ENCODE assay signal across 8 mouse cellular contexts in genomic region chr7:19459144-19459870, GRCm38 (mm10). TPM values are rescaled to one million over a fixed set of nuclear protein-coding genes. Genes with fewer than 3 reads are reported as not detected.
DNase-seq lines count a peak whose midpoint lies in the region; ATAC-seq lines count a peak whose summit lies in the region.

No protein-coding gene starts in this region.

- ATAC-seq in CD4-positive, CD25-positive, alpha-beta regulatory T cell, adult 4 months, result no peak
- no peak for ATAC-seq in neural tube, embryonic 11.5 days (ENCODE audit: insufficient read depth, low FRiP score, low TSS enrichment)
- no peak for ATAC-seq in limb, embryonic 11.5 days (ENCODE audit: insufficient number of reproducible peaks, low FRiP score, low TSS enrichment, low read depth)
- no peak for ATAC-seq in stomach, embryonic 14.5 days (ENCODE audit: insufficient number of reproducible peaks, insufficient read depth, low FRiP score, low read depth)

- H3K4me3 ChIP-seq in neural tube, embryonic 11.5 days (ENCODE audit: low read depth, low read length), result peak overlapping the region; percentile 99
- H3K4me3 ChIP-seq in limb, embryonic 11.5 days (ENCODE audit: low read depth, low read length), result peak overlapping the region; percentile 96
- peak overlapping the region; percentile 92 for H3K4me3 ChIP-seq in stomach, embryonic 14.5 days (ENCODE audit: low read depth, low read length)

- H3K27me3 ChIP-seq in neural tube, embryonic 11.5 days (ENCODE audit: control insufficient read depth, insufficient read depth, low read length), result no peaks in the 10 kb centered on the region; the same call in 1 of the 2 replicates
- no peaks in the 10 kb centered on the region for H3K27me3 ChIP-seq in limb, embryonic 11.5 days (ENCODE audit: control insufficient read depth, insufficient read depth, low read length)
- no peaks in the 10 kb centered on the region for H3K27me3 ChIP-seq in stomach, embryonic 14.5 days (ENCODE audit: control insufficient read depth, insufficient read depth, low read length)

- H3K27ac ChIP-seq in neural tube, embryonic 11.5 days (ENCODE audit: low read depth, low read length), result peak overlapping the region; percentile 42
- no peak overlapping the region; the same call in 1 of the 2 replicates for H3K27ac ChIP-seq in limb, embryonic 11.5 days (replicated peaks; ENCODE audit: low read depth, low read length)
- H3K27ac ChIP-seq in stomach, embryonic 14.5 days (ENCODE audit: low read length), result peak overlapping the region; percentile 12; the same call in 1 of the 2 replicates

- H3K36me3 ChIP-seq in neural tube, embryonic 11.5 days (ENCODE audit: control insufficient read depth, insufficient read depth, low read length), result peaks cover 2% of the 10 kb centered on the region; the same call in 1 of the 2 replicates
- H3K36me3 ChIP-seq in limb, embryonic 11.5 days (ENCODE audit: control insufficient read depth, insufficient read depth, low read length), result peaks cover 2% of the 10 kb centered on the region; the same call in 1 of the 2 replicates
- no peaks in the 10 kb centered on the region; the same call in none of the 2 replicates for H3K36me3 ChIP-seq in stomach, embryonic 14.5 days (ENCODE audit: control insufficient read depth, insufficient read depth, low read length)

- peak; percentile 14 for DNase-seq in CD4-positive, CD25-positive, alpha-beta regulatory T cell, adult 2 months (ENCODE audit: low read depth, low spot score)
- no peak for DNase-seq in neural tube, embryonic 11.5 days (ENCODE audit: low spot score)
- DNase-seq in neural tube, embryonic 10.5 days (ENCODE audit: extremely low spot score, low spot score), result no peak
- no peak for DNase-seq in limb, embryonic 11.5 days (ENCODE audit: low spot score)
- DNase-seq in layer of hippocampus, postnatal 36 days, result no peak
- DNase-seq in urinary bladder, adult 2 months (ENCODE audit: low spot score), result no peak

- WGBS in neural tube, embryonic 11.5 days, result 33% methylated on average over 6 of the region's 6 CpGs
- WGBS in limb, embryonic 11.5 days, result 20% methylated on average over 6 of the region's 6 CpGs
- 12% methylated on average over 6 of the region's 6 CpGs for WGBS in stomach, embryonic 14.5 days

- H3K4me2 ChIP-seq in neural tube, embryonic 11.5 days (ENCODE audit: low read depth), result peak overlapping the region; percentile 96
- H3K4me2 ChIP-seq in limb, embryonic 11.5 days (ENCODE audit: low read depth, severe bottlenecking), result peak overlapping the region; percentile 97
- H3K4me2 ChIP-seq in stomach, embryonic 14.5 days (replicated peaks; ENCODE audit: low read depth, low read length), result peak overlapping the region; percentile 97

- peak overlapping the region; percentile 54 for H3K9ac ChIP-seq in neural tube, embryonic 11.5 days (ENCODE audit: low read length)
- H3K9ac ChIP-seq in limb, embryonic 11.5 days (ENCODE audit: low read length), result peak overlapping the region; percentile 82
- H3K9ac ChIP-seq in stomach, embryonic 14.5 days (replicated peaks; ENCODE audit: low read depth, low read length), result peak overlapping the region; percentile 19; the same call in 1 of the 2 replicates

- H3K4me1 ChIP-seq in neural tube, embryonic 11.5 days (ENCODE audit: control insufficient read depth, insufficient read depth, low read length), result peaks cover 7% of the 10 kb centered on the region; the same call in 1 of the 2 replicates
- peaks cover 17% of the 10 kb centered on the region for H3K4me1 ChIP-seq in limb, embryonic 11.5 days (ENCODE audit: control insufficient read depth, insufficient read depth, low read length)
- H3K4me1 ChIP-seq in stomach, embryonic 14.5 days (ENCODE audit: control insufficient read depth, insufficient read depth, low read length), result peaks cover 11% of the 10 kb centered on the region

- no peaks in the 10 kb centered on the region for H3K9me3 ChIP-seq in neural tube, embryonic 11.5 days (ENCODE audit: control insufficient read depth, low read length)
- H3K9me3 ChIP-seq in limb, embryonic 11.5 days (ENCODE audit: control insufficient read depth, low read length), result no peaks in the 10 kb centered on the region
- H3K9me3 ChIP-seq in stomach, embryonic 14.5 days (ENCODE audit: control insufficient read depth, low read depth, low read length), result no peaks in the 10 kb centered on the region

RNA-seq across cellular contexts. Expression of gene Mark4, which starts 0.7 kb away (rescaled TPM):
- polyA plus RNA-seq in CD4-positive, CD25-positive, alpha-beta regulatory T cell, adult 4 months (2017; shearing (Covaris generic)), result 1 to 10 TPM in 1 of 2 experiments, under 1 TPM in 1; 0.91 to 1.3 TPM
- polyA plus RNA-seq in neural tube, embryonic 11.5 days (2014; fragmentation: Nextera tagmentation; extraction: Ambion mirVana), result 14.1 and 16.4 TPM in 2 replicates
- 10.0 and 10.8 TPM in 2 replicates for polyA plus RNA-seq in limb, embryonic 11.5 days (2014; fragmentation: Nextera tagmentation; extraction: Ambion mirVana)
- 8.6 and 9.7 TPM in 2 replicates for polyA plus RNA-seq in stomach, embryonic 14.5 days (2014; fragmentation: Nextera tagmentation; extraction: Ambion mirVana)
- 100 to 1,000 TPM in 1 of 2 experiments, 10 to 100 TPM in 1; 90.6 to 102 TPM for total RNA-seq in layer of hippocampus, postnatal 36 days (2021)
- polyA plus RNA-seq in urinary bladder, adult 2 months (2012; rRNA removed), result 13.3 and 19.4 TPM in 2 replicates

RNA-seq across cellular contexts. Expression of gene Exoc3l2, which starts 3.8 kb away (rescaled TPM):
- not detected for polyA plus RNA-seq in CD4-positive, CD25-positive, alpha-beta regulatory T cell, adult 4 months (2017; shearing (Covaris generic))
- 1.2 and 1.6 TPM in 2 replicates for polyA plus RNA-seq in neural tube, embryonic 11.5 days (2014; fragmentation: Nextera tagmentation; extraction: Ambion mirVana)
- polyA plus RNA-seq in limb, embryonic 11.5 days (2014; fragmentation: Nextera tagmentation; extraction: Ambion mirVana), result 1.8 and 2.2 TPM in 2 replicates
- 0.55 and 1.2 TPM in 2 replicates for polyA plus RNA-seq in stomach, embryonic 14.5 days (2014; fragmentation: Nextera tagmentation; extraction: Ambion mirVana)
- total RNA-seq in layer of hippocampus, postnatal 36 days (2021), result under 1 TPM; 0.18 to 0.20 TPM
- 8.4 and 10.2 TPM in 2 replicates for polyA plus RNA-seq in urinary bladder, adult 2 months (2012; rRNA removed)

RNA-seq across cellular contexts. Expression of gene Bloc1s3, which starts 48.9 kb away (rescaled TPM):
- under 1 TPM; 0.37 to 0.86 TPM for polyA plus RNA-seq in CD4-positive, CD25-positive, alpha-beta regulatory T cell, adult 4 months (2017; shearing (Covaris generic))
- polyA plus RNA-seq in neural tube, embryonic 11.5 days (2014; fragmentation: Nextera tagmentation; extraction: Ambion mirVana), result 2.0 and 2.7 TPM in 2 replicates
- 2.3 and 2.7 TPM in 2 replicates for polyA plus RNA-seq in limb, embryonic 11.5 days (2014; fragmentation: Nextera tagmentation; extraction: Ambion mirVana)
- polyA plus RNA-seq in stomach, embryonic 14.5 days (2014; fragmentation: Nextera tagmentation; extraction: Ambion mirVana), result 0.74 and 1.3 TPM in 2 replicates
- 1 to 10 TPM; 6.8 to 6.9 TPM for total RNA-seq in layer of hippocampus, postnatal 36 days (2021)
- 6.6 and 7.4 TPM in 2 replicates for polyA plus RNA-seq in urinary bladder, adult 2 months (2012; rRNA removed)

RNA-seq across cellular contexts. Expression of gene Trappc6a, which starts 48.9 kb away (rescaled TPM):
- polyA plus RNA-seq in CD4-positive, CD25-positive, alpha-beta regulatory T cell, adult 4 months (2017; shearing (Covaris generic)), result 10 to 100 TPM; 45.8 to 50.7 TPM
- polyA plus RNA-seq in neural tube, embryonic 11.5 days (2014; fragmentation: Nextera tagmentation; extraction: Ambion mirVana), result 49.3 and 54.0 TPM in 2 replicates
- 73.3 and 82.3 TPM in 2 replicates for polyA plus RNA-seq in limb, embryonic 11.5 days (2014; fragmentation: Nextera tagmentation; extraction: Ambion mirVana)
- 83.4 and 89.0 TPM in 2 replicates for polyA plus RNA-seq in stomach, embryonic 14.5 days (2014; fragmentation: Nextera tagmentation; extraction: Ambion mirVana)
- total RNA-seq in layer of hippocampus, postnatal 36 days (2021), result 10 to 100 TPM; 19.8 to 21.5 TPM
- 58.7 and 77.3 TPM in 2 replicates for polyA plus RNA-seq in urinary bladder, adult 2 months (2012; rRNA removed)

RNA-seq across cellular contexts. Expression of gene Ckm, which starts 54.7 kb away (rescaled TPM):
- not detected for polyA plus RNA-seq in CD4-positive, CD25-positive, alpha-beta regulatory T cell, adult 4 months (2017; shearing (Covaris generic))
- 0.41 and 0.69 TPM in 2 replicates for polyA plus RNA-seq in neural tube, embryonic 11.5 days (2014; fragmentation: Nextera tagmentation; extraction: Ambion mirVana)
- 3.8 and 5.2 TPM in 2 replicates for polyA plus RNA-seq in limb, embryonic 11.5 days (2014; fragmentation: Nextera tagmentation; extraction: Ambion mirVana)
- polyA plus RNA-seq in stomach, embryonic 14.5 days (2014; fragmentation: Nextera tagmentation; extraction: Ambion mirVana), result 1.7 and 3.2 TPM in 2 replicates
- total RNA-seq in layer of hippocampus, postnatal 36 days (2021), result under 1 TPM in 1 of 2 experiments, not detected in 1; 0.27 TPM
- polyA plus RNA-seq in urinary bladder, adult 2 months (2012; rRNA removed), result 417 and 477 TPM in 2 replicates

Comparison
In these comparisons a context has a peak if more than half of its experiments do, and no peak if none do; other contexts are left out.
1. H3K9ac ChIP-seq: peak in every context shown above with its lines; median percentile 82 in limb, embryonic 11.5 days; 54 in neural tube, embryonic 11.5 days; 19 in stomach, embryonic 14.5 days.